Mouse (Mus musculus) forebrain, embryonic 14.5 days (tissue): ENCODE data around the gene Wdr93. TPM values are rescaled to one million over a fixed set of nuclear protein-coding genes. Genes with fewer than 3 reads are reported as not detected.

Experiments used
- ATAC-seq: fragments of 200-750 bp; cut with Nextera tagmentation; 2 replicates; pipeline ENCODE4 v1.8.0; 2017; ENCODE audit warnings: mild to moderate bottlenecking, moderate library complexity
- DNase-seq: peaks from one replicate; pipeline ENCODE4 v3.0.0-alpha.2; 2015; ENCODE audit warnings: low spot score
- H3K27ac ChIP-seq: fragments of 300-500 bp; sonication (generic); 2 replicates; pipeline ENCODE4 v1.5.1; 2014; ENCODE audit warnings: low read depth, mild to moderate bottlenecking, control low read depth, low read length, moderate library complexity
- H3K27me3 ChIP-seq: fragments of 300-500 bp; sonication (generic); replicated peaks from 2 replicates; pipeline ENCODE4 v1.6.1; 2014; ENCODE audit warnings: low read length, control low read depth, mixed read lengths; ENCODE audit not compliant: control insufficient read depth, insufficient read depth
- H3K36me3 ChIP-seq: fragments of 300-500 bp; sonication (generic); 2 replicates; pipeline ENCODE4 v1.6.1; 2014; ENCODE audit warnings: low read length, control low read depth; ENCODE audit not compliant: control insufficient read depth, insufficient read depth
- H3K4me1 ChIP-seq: fragments of 300-500 bp; sonication (generic); 2 replicates; pipeline ENCODE4 v1.6.1; 2014; ENCODE audit warnings: antibody characterized with exemption, low read length, control low read depth; ENCODE audit not compliant: control insufficient read depth, insufficient read depth
- H3K4me2 ChIP-seq: fragments of 300-500 bp; sonication (generic); 2 replicates; pipeline ENCODE4 v1.6.1; 2014; ENCODE audit warnings: mild to moderate bottlenecking, control low read depth, low read length
- H3K4me3 ChIP-seq: fragments of 300-500 bp; sonication (generic); 2 replicates; pipeline ENCODE4 v1.5.1; 2014; ENCODE audit warnings: low read depth, low read length, control low read depth
- H3K9ac ChIP-seq: fragments of 300-500 bp; sonication (generic); 2 replicates; pipeline ENCODE4 v1.6.1; 2014; ENCODE audit warnings: mild to moderate bottlenecking, low read length, control low read depth, moderate library complexity
- H3K9me3 ChIP-seq: fragments of 300-500 bp; sonication (generic); replicated peaks from 2 replicates; pipeline ENCODE4 v1.6.1; 2016; ENCODE audit warnings: low read length, control low read depth, mixed read lengths; ENCODE audit not compliant: control insufficient read depth
- WGBS: fragments of 180-500 bp; shearing (Covaris S2); extraction: QIAGEN DNeasy Blood & Tissue Kit; methylation state at CpG from one replicate; pipeline ENCODE4 v1.1.7; 2014; 5-methylcytosine and 5-hydroxymethylcytosine counted together
- polyA plus RNA-seq: library from polyadenylated mRNA; unstranded; fragments of >200 nt; fragmentation: Nextera tagmentation; extraction: Ambion mirVana; gene quantifications from 2 replicates; pipeline ENCODE4 v1.2.1, GENCODE M21; 2014

The Wdr93 gene
- polyA plus RNA-seq, 1 experiment from 2014 or later, result 0.46 TPM

- H3K4me1 ChIP-seq, result no peaks in the 10 kb centered on the region
- no peak overlapping the region for H3K9ac ChIP-seq
- 77% methylated on average over 5 of the region's 5 CpGs for WGBS
Measured at GRCm38 (mm10) chr7:79761124-79761876, 18.3 kb downstream of the Wdr93 start.

GRCm38 (mm10) chr7:79762106-79762505 lies 19.1 kb downstream of the Wdr93 start:
- no peak for DNase-seq
- H3K27ac ChIP-seq, result no peak overlapping the region

More at GRCm38 (mm10) chr7:79761124-79761876, 18.3 kb downstream of the Wdr93 start:
- ATAC-seq (no peak), DNase-seq (no peak)
- Histone ChIP-seq H3K4me2 (no peak overlapping the region), H3K27ac (no peak overlapping the region), H3K9me3 (no peaks in the 10 kb centered on the region), H3K27me3 (no peaks in the 10 kb centered on the region), H3K36me3 (no peaks in the 10 kb centered on the region), H3K4me3 (no peak overlapping the region)

DNA sequence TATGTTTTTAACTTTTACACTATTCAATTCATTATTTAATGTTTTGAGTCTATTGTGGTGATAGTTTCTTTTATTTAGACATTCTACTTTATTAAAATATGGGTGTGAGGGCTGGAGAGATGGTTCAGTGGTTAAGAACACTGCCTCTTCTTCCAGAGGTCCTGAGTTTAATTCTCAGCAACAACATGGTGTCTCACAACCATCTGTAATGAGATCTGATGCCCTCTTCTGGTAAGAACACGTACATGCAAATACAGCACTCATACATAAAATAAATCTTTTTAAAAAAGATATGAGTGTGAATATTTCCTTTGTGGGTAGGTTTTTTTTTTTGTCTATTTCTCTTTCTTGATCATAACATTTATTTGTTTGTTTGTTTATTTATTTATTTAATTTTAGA lies 23.0 kb downstream of the Wdr93 start:
- 48% methylated on average over 1 of the region's 1 CpGs for WGBS
- H3K27me3 ChIP-seq, result no peaks in the 10 kb centered on the region
- DNase-seq (no peak), ATAC-seq (no peak)
- H3K36me3 ChIP-seq, result no peaks in the 10 kb centered on the region
- H3K9me3 ChIP-seq, result no peaks in the 10 kb centered on the region
- H3K4me2 ChIP-seq, result no peak overlapping the region
- no peak overlapping the region for H3K9ac ChIP-seq
- H3K4me3 ChIP-seq, result no peak overlapping the region
- no peaks in the 10 kb centered on the region for H3K4me1 ChIP-seq
- H3K27ac ChIP-seq, result no peak overlapping the region

More at GRCm38 (mm10) chr7:79762106-79762505, 19.1 kb downstream of the Wdr93 start:
- no peaks in the 10 kb centered on the region for H3K4me1 ChIP-seq
- H3K4me3 ChIP-seq, result no peak overlapping the region
- ATAC-seq, result no peak
- WGBS, result 82% methylated on average over 8 of the region's 8 CpGs
- no peak overlapping the region for H3K9ac ChIP-seq
- H3K27me3 ChIP-seq, result no peaks in the 10 kb centered on the region
- no peaks in the 10 kb centered on the region for H3K36me3 ChIP-seq
- no peak overlapping the region for H3K4me2 ChIP-seq
- no peaks in the 10 kb centered on the region for H3K9me3 ChIP-seq

DNA sequence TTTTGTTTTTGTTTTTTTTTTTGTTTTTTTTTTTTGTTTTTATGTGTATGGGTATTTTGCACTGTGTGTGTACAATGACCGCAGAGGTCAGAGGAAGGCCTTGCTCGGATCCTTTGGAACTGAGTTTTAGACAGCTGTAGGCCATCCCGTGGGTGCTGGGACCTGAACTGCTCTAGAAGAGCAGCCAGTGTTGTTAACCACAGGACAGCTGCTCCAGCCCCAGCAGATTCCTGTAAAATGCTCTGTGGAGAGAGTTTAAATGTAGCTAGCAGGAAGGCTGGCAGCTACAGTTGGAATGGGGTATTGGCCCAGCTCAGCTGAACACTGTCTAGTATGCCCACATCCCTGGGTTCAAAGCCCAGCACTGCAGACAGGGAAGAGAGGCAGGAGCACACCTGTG lies 26.7 kb downstream of the Wdr93 start:
- Histone ChIP-seq H3K9ac (no peak overlapping the region), H3K27ac (no peak overlapping the region), H3K36me3 (no peaks in the 10 kb centered on the region), H3K4me2 (no peak overlapping the region), H3K9me3 (no peaks in the 10 kb centered on the region), H3K27me3 (no peaks in the 10 kb centered on the region), H3K4me1 (no peaks in the 10 kb centered on the region), H3K4me3 (no peak overlapping the region)
- WGBS, result 86% methylated on average over 3 of the region's 3 CpGs
- ATAC-seq (no peak), DNase-seq (no peak)

GRCm38 (mm10) chr7:79771561-79772512 lies 28.9 kb downstream of the Wdr93 start:
- DNase-seq, result no peak
- H3K9ac ChIP-seq, result no peak overlapping the region
- no peak overlapping the region for H3K4me2 ChIP-seq
- H3K4me3 ChIP-seq, result no peak overlapping the region
- no peak overlapping the region for H3K27ac ChIP-seq
- H3K4me1 ChIP-seq, result no peaks in the 10 kb centered on the region
- H3K9me3 ChIP-seq, result no peaks in the 10 kb centered on the region
- no peaks in the 10 kb centered on the region for H3K27me3 ChIP-seq
- no peak for ATAC-seq
- 46% methylated on average over 15 of the region's 15 CpGs for WGBS
- H3K36me3 ChIP-seq, result no peaks in the 10 kb centered on the region

DNA sequence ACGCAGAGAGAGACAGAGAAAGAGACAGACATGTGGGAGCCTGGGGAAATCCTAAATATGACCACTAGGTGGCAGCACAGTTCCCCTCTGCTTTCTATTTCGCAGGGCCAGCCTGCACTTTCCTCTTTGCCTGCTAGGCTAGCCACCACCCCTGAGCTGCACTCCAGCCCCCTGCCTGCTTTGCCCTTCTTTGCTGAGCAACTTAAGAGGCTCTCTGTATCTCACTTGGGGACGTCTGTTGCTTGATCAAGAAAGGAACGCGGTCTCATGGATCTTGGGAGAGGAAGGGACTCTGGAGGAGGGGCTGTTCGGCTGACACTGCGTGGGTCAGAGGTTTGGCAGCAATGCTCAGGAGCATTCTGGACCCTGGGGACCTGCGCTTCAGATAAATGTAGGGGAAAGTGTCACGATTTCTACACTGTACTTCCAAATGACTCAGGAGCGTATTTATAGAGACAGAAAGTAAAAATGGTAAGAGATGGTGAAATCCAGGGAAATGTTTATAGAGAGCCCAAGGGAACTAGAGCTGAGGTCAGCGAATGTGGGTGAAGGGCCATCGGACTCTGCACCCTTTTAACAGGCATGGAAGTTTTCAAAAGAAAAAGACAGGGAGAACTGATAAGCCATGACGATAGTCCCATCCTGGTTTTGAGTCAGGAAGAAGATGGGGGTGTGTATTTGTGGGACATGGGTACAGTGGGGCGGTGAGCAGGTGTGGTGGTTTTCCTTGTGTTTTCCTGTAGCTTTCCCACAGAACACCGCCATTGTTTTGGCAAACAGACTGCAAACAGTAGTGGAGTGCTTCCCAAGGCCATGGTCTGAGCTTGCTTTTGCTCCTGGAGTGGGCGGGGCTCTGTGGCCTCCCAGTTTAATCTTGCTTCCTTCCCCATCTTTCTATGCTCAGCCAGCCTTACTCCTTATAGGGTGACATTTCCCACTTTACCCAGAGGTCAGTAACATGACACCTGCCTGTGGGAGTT lies 38.0 kb downstream of the Wdr93 start:
- ATAC-seq, result peak; percentile 63
- H3K4me1 ChIP-seq, result no peaks in the 10 kb centered on the region
- no peaks in the 10 kb centered on the region for H3K9me3 ChIP-seq
- peak overlapping the region; percentile 35 for H3K4me2 ChIP-seq
- no peak overlapping the region for H3K9ac ChIP-seq
- no peak overlapping the region for H3K4me3 ChIP-seq
- no peaks in the 10 kb centered on the region for H3K27me3 ChIP-seq
- peak; percentile 78 for DNase-seq
- H3K27ac ChIP-seq, result no peak overlapping the region
- 33% methylated on average over 16 of the region's 16 CpGs for WGBS
- no peaks in the 10 kb centered on the region for H3K36me3 ChIP-seq

DNA sequence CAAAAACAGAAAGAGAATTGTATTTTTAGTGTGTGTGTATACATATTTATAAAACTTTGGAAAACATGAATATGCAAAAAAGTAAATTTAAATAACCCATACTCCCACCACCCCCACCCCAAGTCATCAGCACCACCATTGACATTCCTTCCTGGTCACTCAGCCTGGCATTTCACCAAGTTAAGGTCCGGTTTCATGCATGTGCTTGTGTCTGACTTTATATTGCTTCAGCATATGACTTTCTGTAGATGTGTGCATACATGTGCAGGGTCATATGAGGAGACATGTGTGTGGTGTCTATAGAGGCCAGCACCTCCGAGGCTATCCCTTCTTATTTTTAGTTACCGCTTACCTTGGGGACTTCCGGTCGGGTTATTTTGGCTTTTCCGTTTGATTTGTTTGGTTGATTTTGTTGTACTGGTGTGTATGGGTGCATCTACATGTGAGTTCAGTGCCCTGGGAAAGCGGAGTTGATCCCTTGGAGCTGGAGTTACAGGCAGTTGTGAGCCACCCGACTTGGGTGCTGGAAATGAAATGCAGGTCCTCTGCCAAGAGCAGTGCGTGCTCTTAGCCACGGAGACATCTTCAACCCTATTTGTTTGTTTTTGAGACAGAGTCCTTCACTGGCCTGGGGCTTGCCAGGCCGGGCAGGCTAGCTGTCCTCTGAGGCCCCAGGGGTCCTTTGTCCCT lies 39.0 kb downstream of the Wdr93 start:
- Histone ChIP-seq H3K27ac (no peak overlapping the region), H3K4me3 (no peak overlapping the region), H3K36me3 (no peaks in the 10 kb centered on the region), H3K4me1 (no peaks in the 10 kb centered on the region), H3K4me2 (no peak overlapping the region), H3K9ac (no peak overlapping the region), H3K27me3 (no peaks in the 10 kb centered on the region), H3K9me3 (no peaks in the 10 kb centered on the region)
- WGBS, result 83% methylated on average over 11 of the region's 11 CpGs
- DNase-seq (no peak), ATAC-seq (no peak)

GRCm38 (mm10) chr7:79782516-79782855 lies 39.5 kb downstream of the Wdr93 start:
- H3K27ac ChIP-seq, result no peak overlapping the region
- 83% methylated on average over 2 of the region's 2 CpGs for WGBS

More at GRCm38 (mm10) chr7:79782516-79782855, 39.5 kb downstream of the Wdr93 start:
- H3K36me3 ChIP-seq, result no peaks in the 10 kb centered on the region
- H3K4me1 ChIP-seq, result no peaks in the 10 kb centered on the region
- no peak overlapping the region for H3K9ac ChIP-seq
- DNase-seq, result no peak
- no peak for ATAC-seq
- H3K27me3 ChIP-seq, result no peaks in the 10 kb centered on the region
- H3K9me3 ChIP-seq, result no peaks in the 10 kb centered on the region
- no peak overlapping the region for H3K4me2 ChIP-seq
- H3K4me3 ChIP-seq, result no peak overlapping the region
